Mouse (Mus musculus): ENCODE data around the gene Gm10271.

The Gm10271 gene

DNA sequence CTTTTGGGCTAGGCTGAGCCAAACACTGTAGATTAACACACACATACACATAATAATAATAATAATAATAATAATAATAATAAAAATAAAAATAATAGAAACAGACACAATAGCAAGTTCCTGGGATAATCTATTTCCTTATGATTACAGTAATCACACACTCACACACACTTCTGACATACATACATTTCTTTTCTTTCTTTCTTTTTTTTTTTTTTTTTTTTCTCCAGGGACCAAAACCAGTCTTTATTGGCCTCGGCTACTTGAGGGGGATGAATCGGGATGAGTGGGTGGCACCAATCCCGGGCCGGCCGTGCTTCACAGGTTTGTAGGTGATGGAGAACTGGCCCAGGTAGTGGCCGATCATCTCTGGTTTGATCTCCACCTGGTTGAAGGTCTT lies at the start of gene Gm10271:
TSS of gene Gm10271 (minus strand) at position 101 of the 400 bp plus-strand sequence.
- no peak for DNase-seq (ENCODE audit: low spot score)

- peak; percentile 83 for DNase-seq (ENCODE audit: low spot score)
These were observed 48.8 kb upstream of the Gm10271 start for GRCm38 (mm10) chr10:117021020-117021754.

- DNase-seq (ENCODE audit: low spot score) = no peak
These were observed 46.0 kb upstream of the Gm10271 start for GRCm38 (mm10) chr10:117018281-117018840.

DNA sequence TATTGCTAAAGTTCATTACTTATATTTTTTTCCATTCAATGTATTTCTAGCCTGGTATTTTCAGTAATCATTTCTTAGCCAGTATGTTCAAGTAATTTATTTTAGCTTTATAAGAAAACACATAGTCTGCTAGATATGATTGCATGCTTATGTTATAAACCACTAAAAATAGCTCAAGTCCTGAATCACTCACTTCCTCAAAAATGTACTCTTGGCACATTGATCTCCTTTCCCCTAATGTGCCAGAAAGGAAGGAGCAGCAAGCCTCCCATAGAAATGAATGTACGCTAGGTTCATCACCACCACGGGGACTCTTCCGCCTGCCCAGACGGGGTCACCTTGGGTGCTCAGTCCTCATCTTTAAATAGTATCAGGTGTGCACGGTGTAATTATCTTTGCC lies 42.2 kb upstream of the Gm10271 start:
- DNase-seq (ENCODE audit: low spot score) = no peak

GRCm38 (mm10) chr10:117013689-117014390 lies 41.4 kb upstream of the Gm10271 start:
- DNase-seq (ENCODE audit: low spot score) = peak; percentile 80

- no peak for DNase-seq (ENCODE audit: low spot score)
These were observed 38.6 kb upstream of the Gm10271 start for GRCm38 (mm10) chr10:117011047-117011446.

DNA sequence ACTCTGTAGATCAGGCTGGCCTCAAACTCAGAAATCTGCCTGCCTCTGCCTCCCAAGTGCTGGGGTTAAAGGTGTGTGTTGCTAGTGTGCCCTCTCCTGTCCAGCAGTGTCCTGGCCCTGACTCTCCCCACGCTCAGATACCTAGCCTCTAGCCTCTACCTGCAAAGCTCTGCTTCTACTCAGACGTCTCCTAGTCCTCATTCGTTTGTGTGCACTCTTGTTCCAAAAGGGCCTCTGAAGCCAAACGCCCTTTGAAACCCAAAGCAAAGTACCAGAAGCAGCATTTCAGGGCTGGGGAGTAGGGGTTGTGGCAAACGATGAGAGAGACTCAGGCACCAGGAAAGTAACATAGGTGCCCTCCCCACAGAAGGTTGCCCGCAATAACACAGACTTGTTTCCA lies 37.3 kb upstream of the Gm10271 start:
- no peak for DNase-seq (ENCODE audit: low spot score)

GRCm38 (mm10) chr10:117005707-117006464 lies 33.5 kb upstream of the Gm10271 start:
- DNase-seq (ENCODE audit: low spot score) = no peak

GRCm38 (mm10) chr10:117004695-117005094 lies 32.3 kb upstream of the Gm10271 start:
- DNase-seq (ENCODE audit: low spot score) = no peak

GRCm38 (mm10) chr10:117000975-117001374 lies 28.6 kb upstream of the Gm10271 start:
- DNase-seq (ENCODE audit: low spot score) = peak; percentile 58

DNA sequence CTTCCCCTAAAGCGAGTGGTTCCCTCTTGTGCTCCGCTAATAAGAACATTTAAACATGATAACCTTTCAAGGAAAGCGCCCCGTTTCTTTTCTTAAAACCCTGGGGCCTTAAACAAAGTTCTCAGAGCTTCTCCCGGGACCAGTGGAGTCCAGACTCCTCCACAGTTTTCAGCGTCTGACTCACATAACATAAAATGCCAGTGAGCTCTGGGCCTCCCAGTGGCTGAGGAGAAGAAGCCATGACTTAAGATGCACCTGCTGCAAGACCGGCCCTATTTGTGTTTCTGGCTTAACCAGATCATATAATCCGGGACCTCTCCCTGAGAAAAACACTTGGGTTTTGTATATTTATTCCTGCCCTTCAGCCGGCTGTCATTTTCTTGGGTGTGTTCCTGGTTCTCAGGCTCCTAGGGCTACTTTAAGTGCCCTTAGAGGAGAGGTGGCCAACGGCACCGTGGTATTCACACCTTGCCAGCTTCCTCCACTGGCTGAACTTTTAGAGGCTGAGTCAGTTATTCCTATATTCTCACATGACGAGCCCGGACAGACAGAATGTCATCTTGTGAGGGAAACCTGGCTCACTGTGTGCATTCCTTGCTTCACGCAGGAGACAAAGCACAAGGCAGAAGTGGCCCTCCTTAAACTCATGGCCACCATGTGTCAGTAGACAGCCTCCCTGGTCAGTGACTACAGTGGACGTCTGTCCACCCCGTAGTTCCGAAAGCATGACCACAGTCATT lies 26.5 kb upstream of the Gm10271 start:
- DNase-seq (ENCODE audit: low spot score) = no peak

GRCm38 (mm10) chr10:116996236-116996600 lies 23.8 kb upstream of the Gm10271 start:
- DNase-seq (ENCODE audit: low spot score) = peak; percentile 78

GRCm38 (mm10) chr10:116995584-116996235 lies 23.3 kb upstream of the Gm10271 start:
- no peak for DNase-seq (ENCODE audit: low spot score)

DNA sequence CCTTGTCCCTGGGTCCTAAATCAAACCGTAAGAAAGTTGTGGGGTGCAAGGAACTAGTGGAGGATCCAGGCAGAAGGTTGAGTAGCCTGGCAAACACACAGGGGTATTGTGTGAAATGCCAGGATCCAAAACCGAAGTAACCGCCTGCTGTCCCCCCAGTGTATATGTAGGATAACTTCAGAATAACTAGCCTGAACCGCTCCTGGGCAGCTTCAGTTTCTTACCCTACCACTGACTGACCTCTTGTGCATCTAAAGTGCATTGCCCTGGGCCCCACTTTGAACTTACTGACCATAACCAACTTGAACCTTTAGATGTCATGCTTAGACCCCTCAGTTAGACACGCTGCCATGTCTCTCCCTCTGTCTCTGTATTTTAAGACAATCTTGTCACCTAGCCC lies 22.8 kb upstream of the Gm10271 start:
- no peak for DNase-seq (ENCODE audit: low spot score)

- no peak for DNase-seq (ENCODE audit: low spot score)
These were observed 21.6 kb upstream of the Gm10271 start for GRCm38 (mm10) chr10:116993971-116994370.

- DNase-seq (ENCODE audit: low spot score) = no peak
These were observed 14.1 kb upstream of the Gm10271 start, which contains the start of gene Best3 for GRCm38 (mm10) chr10:116986264-116987082. Gene Best3 (plus strand): TSS chr10:116986314.

DNA sequence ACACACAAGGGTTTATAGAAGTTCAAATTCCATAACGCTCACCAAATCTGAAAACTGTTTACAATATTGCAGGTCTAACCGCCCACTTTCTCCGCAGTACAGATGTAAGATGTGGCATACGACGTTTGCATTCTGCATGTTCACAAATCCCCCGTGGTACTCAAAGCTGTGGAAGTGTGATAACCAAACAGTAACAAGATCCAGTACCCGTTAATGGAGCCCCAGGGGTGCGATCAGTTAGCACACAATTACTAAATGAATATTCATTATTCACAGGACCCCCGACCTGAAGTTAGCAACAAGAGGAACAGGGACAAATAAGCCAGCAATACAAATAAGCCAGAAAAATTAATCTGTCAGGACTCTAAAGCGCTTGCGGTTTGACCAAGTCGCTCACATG lies 12.4 kb upstream of the Gm10271 start:
- DNase-seq (ENCODE audit: low spot score) = no peak

DNA sequence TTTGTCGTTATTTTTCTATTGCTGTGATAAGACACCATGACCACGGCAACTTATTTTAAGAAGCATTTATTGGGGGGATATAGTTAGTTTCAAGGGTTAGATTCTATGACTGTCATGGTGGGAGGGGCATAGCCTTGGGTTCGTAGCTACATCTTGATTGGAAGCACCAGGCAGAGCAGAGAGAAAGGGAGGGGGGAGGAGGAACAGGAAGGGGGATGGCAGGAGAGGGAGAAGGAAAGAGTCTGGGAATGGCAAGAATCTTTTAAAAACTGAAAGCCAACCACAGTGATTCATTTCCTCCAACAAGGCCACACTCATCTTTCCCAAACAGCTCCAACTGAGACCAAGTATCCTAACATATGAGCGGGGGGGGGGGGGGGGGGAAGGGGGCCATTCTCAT lies 10.1 kb upstream of the Gm10271 start:
- DNase-seq (ENCODE audit: low spot score) = no peak

GRCm38 (mm10) chr10:116980888-116981287 lies 8.5 kb upstream of the Gm10271 start:
- no peak for DNase-seq (ENCODE audit: low spot score)

DNA sequence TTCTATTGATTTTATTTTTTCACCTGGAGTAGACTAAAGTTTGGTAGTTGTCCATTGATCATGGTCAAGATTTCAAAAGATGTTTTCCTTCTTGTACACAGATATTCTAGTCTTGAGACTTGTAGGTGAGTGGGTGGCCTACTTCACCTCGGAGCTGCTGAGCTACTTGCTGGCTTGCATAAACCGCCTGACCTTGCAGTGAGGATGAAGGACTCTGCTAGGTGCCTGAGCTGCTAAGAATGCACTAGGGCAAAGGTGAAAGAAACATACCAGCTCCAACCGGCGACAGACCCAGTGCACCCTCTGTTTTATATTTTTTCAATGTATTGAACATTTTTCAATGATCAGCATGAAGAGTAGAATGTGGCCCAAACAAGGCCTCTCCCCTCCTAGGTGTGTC lies 7.9 kb upstream of the Gm10271 start:
- no peak for DNase-seq (ENCODE audit: low spot score)

Measured in MN1 (cell line).